Mouse (Mus musculus): ENCODE data around the gene Ahnak. TPM values are rescaled to one million over a fixed set of nuclear protein-coding genes. Genes with fewer than 3 reads are reported as not detected.
"Not testable (repeated sequence)": the region's sequence is repeated elsewhere in the genome, so short reads cannot be mapped to it uniquely, and the experiment has no call there.

Gene Ahnak
- polyA plus RNA-seq, 1 experiment from 2014 or later = 20.5 TPM

GRCm38 (mm10) chr19:8997546-8997945, 8.5 kb downstream of the Ahnak start:
- Histone ChIP-seq H3K9me3 (no peaks in the 10 kb centered on the region), H3K27me3 (no peaks in the 10 kb centered on the region), H3K4me3 (replicated peaks) (no peak overlapping the region), H3K27ac (peak overlapping the region; percentile 69), H3K9ac (replicated peaks) (no peak overlapping the region), H3K4me2 (peak overlapping the region; percentile 7; the same call in 1 of the 2 replicates), H3K36me3 (peaks cover 33% of the 10 kb centered on the region), H3K4me1 (replicated peaks) (peaks cover 28% of the 10 kb centered on the region)
- 53% methylated on average over 4 of the region's 4 CpGs for WGBS
- ATAC-seq (ENCODE audit: insufficient number of reproducible peaks, insufficient read depth, low FRiP score, low TSS enrichment, low read depth) = peak; percentile 55; the same call in 1 of the 2 replicates

DNA sequence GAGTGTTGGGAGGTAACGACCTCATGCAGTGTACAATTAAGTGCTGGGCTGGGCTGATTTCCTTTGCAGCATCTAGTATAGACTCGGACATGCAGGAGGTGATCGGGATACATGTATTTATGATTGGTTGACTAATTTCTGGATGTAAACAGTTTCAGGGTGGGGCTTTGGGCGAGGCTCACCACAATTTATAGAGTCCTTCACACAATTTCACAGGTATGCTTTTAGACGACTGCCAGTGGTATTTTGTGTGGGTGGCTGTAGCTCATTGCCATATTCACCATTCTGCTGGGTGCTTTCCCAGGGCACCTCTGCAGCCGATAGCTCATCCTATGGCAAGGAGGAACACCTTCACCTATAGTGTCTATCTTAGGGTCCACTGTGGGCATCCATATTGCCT, 9.5 kb downstream of the Ahnak start:
- WGBS = 76% methylated on average over 6 of the region's 6 CpGs
- Histone ChIP-seq H3K27me3 (no peaks in the 10 kb centered on the region), H3K27ac (no peak overlapping the region), H3K9ac (replicated peaks) (no peak overlapping the region), H3K4me3 (replicated peaks) (no peak overlapping the region), H3K4me2 (no peak overlapping the region), H3K36me3 (peaks cover 43% of the 10 kb centered on the region), H3K9me3 (no peaks in the 10 kb centered on the region), H3K4me1 (replicated peaks) (peaks cover 19% of the 10 kb centered on the region)
- no peak for ATAC-seq (ENCODE audit: insufficient number of reproducible peaks, insufficient read depth, low FRiP score, low TSS enrichment, low read depth)

GRCm38 (mm10) chr19:8999223-8999622, 10.1 kb downstream of the Ahnak start:
- ATAC-seq (ENCODE audit: insufficient number of reproducible peaks, insufficient read depth, low FRiP score, low TSS enrichment, low read depth) = no peak
- Histone ChIP-seq H3K9me3 (no peaks in the 10 kb centered on the region), H3K36me3 (peaks cover 49% of the 10 kb centered on the region), H3K4me3 (replicated peaks) (no peak overlapping the region), H3K27me3 (no peaks in the 10 kb centered on the region), H3K4me2 (no peak overlapping the region), H3K9ac (replicated peaks) (no peak overlapping the region), H3K27ac (no peak overlapping the region), H3K4me1 (replicated peaks) (peaks cover 19% of the 10 kb centered on the region)
- WGBS = 86% methylated on average over 4 of the region's 4 CpGs

- H3K27me3 ChIP-seq; H3K4me1 ChIP-seq (replicated peaks); ATAC-seq (ENCODE audit: insufficient number of reproducible peaks, insufficient read depth, low FRiP score, low TSS enrichment, low read depth); H3K4me2 ChIP-seq; H3K4me3 ChIP-seq (replicated peaks); H3K9ac ChIP-seq (replicated peaks); H3K27ac ChIP-seq; H3K9me3 ChIP-seq: not testable (repeated sequence)
- peaks cover 70% of the 10 kb centered on the region for H3K36me3 ChIP-seq
- 95% methylated on average over 2 of the region's 2 CpGs for WGBS
Measured at GRCm38 (mm10) chr19:9006915-9007314, 17.8 kb downstream of the Ahnak start.

DNA sequence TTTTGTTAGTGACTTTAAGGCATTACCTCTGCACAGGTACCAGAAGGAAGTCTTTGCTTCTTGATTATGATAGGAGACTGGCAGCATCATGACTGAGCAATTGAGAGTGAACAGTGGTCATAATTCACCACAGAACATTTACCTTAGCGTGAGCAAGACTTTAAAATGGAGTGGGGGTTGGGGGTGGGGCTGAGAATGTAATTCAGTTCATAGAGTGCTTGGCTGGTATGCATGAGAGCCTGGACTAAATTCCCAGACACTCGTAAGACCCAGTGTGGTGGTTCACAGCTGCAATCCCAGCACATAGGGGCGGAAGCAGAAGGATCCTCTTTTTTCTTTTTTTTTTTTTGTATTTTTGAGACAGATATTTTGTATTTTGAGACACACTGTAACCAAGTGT, 30.2 kb downstream of the Ahnak start:
- Histone ChIP-seq H3K4me1 (replicated peaks) (0 out of 2 replicates have a peak, but pooled peaks cover 2% of the 10 kb centered on the region), H3K9ac (replicated peaks) (no peak overlapping the region), H3K36me3 (peaks cover 65% of the 10 kb centered on the region), H3K9me3 (no peaks in the 10 kb centered on the region), H3K27me3 (no peaks in the 10 kb centered on the region), H3K4me3 (replicated peaks) (no peak overlapping the region), H3K4me2 (no peak overlapping the region), H3K27ac (no peak overlapping the region)
- WGBS = 87% methylated on average over 3 of the region's 3 CpGs
- no peak for ATAC-seq (ENCODE audit: insufficient number of reproducible peaks, insufficient read depth, low FRiP score, low TSS enrichment, low read depth)

GRCm38 (mm10) chr19:9023021-9023778, 34.1 kb downstream of the Ahnak start:
- H3K9ac ChIP-seq (replicated peaks) = no peak overlapping the region
- 0 out of 2 replicates have a peak, but pooled peaks cover 5% of the 10 kb centered on the region for H3K4me1 ChIP-seq (replicated peaks)
- H3K4me2 ChIP-seq = no peak overlapping the region
- no peaks in the 10 kb centered on the region for H3K9me3 ChIP-seq
- ATAC-seq (ENCODE audit: insufficient number of reproducible peaks, insufficient read depth, low FRiP score, low TSS enrichment, low read depth) = no peak
- no peak overlapping the region for H3K4me3 ChIP-seq (replicated peaks)
- H3K36me3 ChIP-seq = peaks cover 27% of the 10 kb centered on the region
- WGBS = 58% methylated on average over 11 of the region's 11 CpGs
- H3K27me3 ChIP-seq = no peaks in the 10 kb centered on the region
- peak overlapping the region; percentile 78 for H3K27ac ChIP-seq

GRCm38 (mm10) chr19:9025562-9026257, 36.6 kb downstream of the Ahnak start:
- no peak overlapping the region for H3K9ac ChIP-seq (replicated peaks)
- no peaks in the 10 kb centered on the region for H3K9me3 ChIP-seq
- H3K4me1 ChIP-seq (replicated peaks) = 0 out of 2 replicates have a peak, but pooled peaks cover 5% of the 10 kb centered on the region
- WGBS = 91% methylated on average over 5 of the region's 5 CpGs
- H3K4me2 ChIP-seq = no peak overlapping the region
- H3K4me3 ChIP-seq (replicated peaks) = no peak overlapping the region
- ATAC-seq (ENCODE audit: insufficient number of reproducible peaks, insufficient read depth, low FRiP score, low TSS enrichment, low read depth) = no peak
- peaks cover 4% of the 10 kb centered on the region; the same call in 1 of the 2 replicates for H3K36me3 ChIP-seq
- no peaks in the 10 kb centered on the region for H3K27me3 ChIP-seq
- no peak overlapping the region for H3K27ac ChIP-seq

GRCm38 (mm10) chr19:9026634-9027033, 37.5 kb downstream of the Ahnak start:
- Histone ChIP-seq H3K27ac (no peak overlapping the region), H3K4me1 (replicated peaks) (0 out of 2 replicates have a peak, but pooled peaks cover 5% of the 10 kb centered on the region), H3K4me2 (no peak overlapping the region), H3K36me3 (no peaks in the 10 kb centered on the region), H3K27me3 (no peaks in the 10 kb centered on the region), H3K9ac (replicated peaks) (no peak overlapping the region), H3K9me3 (no peaks in the 10 kb centered on the region), H3K4me3 (replicated peaks) (no peak overlapping the region)
- 86% methylated on average over 4 of the region's 4 CpGs for WGBS
- no peak for ATAC-seq (ENCODE audit: insufficient number of reproducible peaks, insufficient read depth, low FRiP score, low TSS enrichment, low read depth)

DNA sequence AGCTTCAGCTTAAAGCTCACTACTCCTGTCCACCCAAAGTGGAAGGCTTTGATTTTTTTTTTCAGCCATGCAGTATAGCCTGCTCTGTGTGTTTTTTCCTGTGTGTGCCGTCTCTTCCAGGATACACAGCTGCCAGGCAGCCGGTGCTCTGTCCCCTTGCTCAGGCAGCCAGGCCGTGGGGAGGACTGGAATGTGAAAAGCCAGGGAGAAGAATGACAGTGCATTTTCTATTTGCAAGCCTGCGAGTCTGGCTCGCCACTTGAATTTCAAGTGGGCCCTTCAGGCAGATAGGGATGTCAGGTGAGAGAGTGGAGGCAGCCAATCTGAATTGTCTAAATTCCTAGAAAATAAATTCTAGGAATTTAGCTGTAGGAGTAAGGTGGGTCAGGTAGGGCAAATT, 38.7 kb downstream of the Ahnak start:
- Histone ChIP-seq H3K4me3 (replicated peaks) (no peak overlapping the region), H3K36me3 (no peaks in the 10 kb centered on the region), H3K27ac (no peak overlapping the region), H3K9me3 (no peaks in the 10 kb centered on the region), H3K4me2 (no peak overlapping the region), H3K27me3 (no peaks in the 10 kb centered on the region), H3K9ac (replicated peaks) (no peak overlapping the region), H3K4me1 (replicated peaks) (0 out of 2 replicates have a peak, but pooled peaks cover 5% of the 10 kb centered on the region)
- 43% methylated on average over 5 of the region's 5 CpGs for WGBS
- no peak for ATAC-seq (ENCODE audit: insufficient number of reproducible peaks, insufficient read depth, low FRiP score, low TSS enrichment, low read depth)

DNA sequence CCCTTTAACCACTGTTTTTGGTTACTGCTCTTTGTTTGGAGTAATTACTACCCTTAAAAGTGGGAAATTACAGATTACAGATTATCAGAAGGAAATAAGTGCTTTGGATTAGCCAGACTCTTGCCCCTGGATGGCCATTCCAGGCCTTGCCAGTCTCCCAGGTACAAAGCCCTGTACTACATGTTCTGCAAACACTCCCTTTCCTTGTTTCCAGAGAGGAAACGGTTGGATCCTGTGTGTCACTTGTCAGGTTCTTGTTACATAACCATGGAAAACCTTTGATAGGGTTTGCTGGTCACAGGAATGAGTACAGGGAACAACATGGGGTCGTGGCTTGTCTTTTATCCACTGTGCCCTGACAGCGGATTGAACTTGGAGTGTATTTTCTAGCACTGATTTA, 39.3 kb downstream of the Ahnak start:
- 69% methylated on average over 3 of the region's 3 CpGs for WGBS
- H3K36me3 ChIP-seq = no peaks in the 10 kb centered on the region
- no peak overlapping the region for H3K9ac ChIP-seq (replicated peaks)
- no peak overlapping the region for H3K27ac ChIP-seq
- 0 out of 2 replicates have a peak, but pooled peaks cover 3% of the 10 kb centered on the region for H3K4me1 ChIP-seq (replicated peaks)
- no peaks in the 10 kb centered on the region for H3K9me3 ChIP-seq
- no peak for ATAC-seq (ENCODE audit: insufficient number of reproducible peaks, insufficient read depth, low FRiP score, low TSS enrichment, low read depth)
- H3K4me3 ChIP-seq (replicated peaks) = no peak overlapping the region
- H3K27me3 ChIP-seq = no peaks in the 10 kb centered on the region
- H3K4me2 ChIP-seq = no peak overlapping the region

DNA sequence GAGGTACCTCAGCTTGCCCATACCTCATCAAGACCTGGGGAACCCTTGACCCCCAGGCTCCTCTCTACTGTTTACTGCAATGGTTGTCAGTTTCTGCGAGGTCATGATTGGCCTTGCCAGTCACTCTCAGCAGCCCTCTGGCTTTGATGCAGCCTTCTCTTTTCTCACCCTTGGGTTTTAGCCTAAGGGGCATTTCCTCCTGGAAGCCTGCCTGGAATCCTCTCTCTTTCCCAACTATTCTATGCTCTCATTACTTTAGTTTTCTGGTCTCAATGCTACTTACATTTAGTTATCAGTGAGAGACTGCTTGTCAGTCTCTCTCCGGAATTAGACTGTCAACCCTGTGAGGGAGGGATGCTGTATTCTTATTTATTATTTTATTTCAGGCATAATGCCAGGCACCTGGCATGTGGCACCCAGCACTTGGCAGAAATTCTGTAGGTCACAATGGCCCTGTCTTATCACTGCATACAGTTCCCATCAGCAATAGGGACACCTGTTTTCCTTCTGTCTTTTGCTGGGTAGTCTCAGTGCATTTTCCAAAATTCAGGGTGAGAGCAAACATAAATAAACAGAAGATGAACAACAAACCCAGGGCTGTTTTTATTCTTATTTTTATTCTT, 40.7 kb downstream of the Ahnak start:
- Histone ChIP-seq H3K9me3 (no peaks in the 10 kb centered on the region), H3K36me3 (no peaks in the 10 kb centered on the region), H3K4me2 (no peak overlapping the region), H3K9ac (replicated peaks) (no peak overlapping the region), H3K4me1 (replicated peaks) (0 out of 2 replicates have a peak, but pooled peaks cover 3% of the 10 kb centered on the region), H3K27me3 (no peaks in the 10 kb centered on the region), H3K27ac (no peak overlapping the region), H3K4me3 (replicated peaks) (no peak overlapping the region)
- ATAC-seq (ENCODE audit: insufficient number of reproducible peaks, insufficient read depth, low FRiP score, low TSS enrichment, low read depth) = no peak
- 78% methylated on average over 2 of the region's 2 CpGs for WGBS

All from limb, embryonic 12.5 days (tissue).